Mouse (Mus musculus) embryonic fibroblast, embryonic 13.5 days (primary cell): ENCODE results near the gene Ythdf2.

ENCODE experiments used
- CTCF ChIP-seq: IDR thresholded peaks from 2 replicates; pipeline ENCODE4 v1.5.1; 2011; ENCODE audit warnings: mild to moderate bottlenecking, control low read depth, low read length, moderate library complexity, borderline replicate concordance; ENCODE audit not compliant: insufficient read depth
- POLR2A ChIP-seq: IDR thresholded peaks from 2 replicates; pipeline ENCODE4 v1.6.1; 2011; ENCODE audit warnings: low read depth, mild to moderate bottlenecking, control low read depth, low read length, moderate library complexity

DNA sequence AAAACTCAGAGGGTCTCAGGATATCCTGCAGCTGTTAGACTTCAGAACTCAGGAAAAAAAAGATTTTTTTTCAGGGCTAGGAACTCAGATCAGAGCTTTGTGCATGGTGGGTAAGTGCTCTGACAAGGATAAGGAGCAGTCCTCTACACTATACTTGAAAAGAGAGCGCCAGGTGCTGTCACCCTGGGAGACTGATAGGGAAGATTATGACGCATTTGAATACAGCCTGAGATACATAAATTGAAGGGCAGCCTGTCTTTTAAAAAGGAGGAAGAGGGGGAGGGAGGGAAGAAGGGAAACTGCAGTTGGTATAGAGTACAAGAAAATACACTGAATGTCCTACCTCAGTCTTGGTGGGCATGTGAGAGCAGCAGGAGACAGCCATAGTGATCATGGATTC lies 41.5 kb upstream of the Ythdf2 start:
- no peak for TF ChIP-seq CTCF
- no peak for TF ChIP-seq POLR2A
